Mouse (Mus musculus): Measurements from ENCODE around the gene Thap2.
A peak's percentile ranks its signal among the peaks of the same experiment; 100 is the strongest.

Gene Thap2

GRCm38 (mm10) chr10:115354553-115354952 lies 29.7 kb downstream of the Thap2 start:
- DNase-seq (ENCODE audit: low spot score), result no peak

- no peak for DNase-seq (ENCODE audit: low spot score)
Measured at GRCm38 (mm10) chr10:115350810-115351397, 33.3 kb downstream of the Thap2 start.

GRCm38 (mm10) chr10:115349509-115349908 lies 34.7 kb downstream of the Thap2 start:
- DNase-seq (ENCODE audit: low spot score), result no peak

GRCm38 (mm10) chr10:115349029-115349428 lies 35.2 kb downstream of the Thap2 start:
- DNase-seq (ENCODE audit: low spot score), result no peak

GRCm38 (mm10) chr10:115348131-115348530 lies 36.1 kb downstream of the Thap2 start:
- no peak for DNase-seq (ENCODE audit: low spot score)

GRCm38 (mm10) chr10:115346444-115346843 lies 37.8 kb downstream of the Thap2 start:
- DNase-seq (ENCODE audit: low spot score), result no peak

GRCm38 (mm10) chr10:115342771-115343425 lies 41.3 kb downstream of the Thap2 start:
- DNase-seq (ENCODE audit: low spot score), result no peak

GRCm38 (mm10) chr10:115339820-115340328 lies 44.4 kb downstream of the Thap2 start:
- no peak for DNase-seq (ENCODE audit: low spot score)

GRCm38 (mm10) chr10:115336901-115337300 lies 47.3 kb downstream of the Thap2 start:
- DNase-seq (ENCODE audit: low spot score), result no peak

- DNase-seq (ENCODE audit: low spot score), result no peak
Measured at GRCm38 (mm10) chr10:115333528-115333927, 50.7 kb downstream of the Thap2 start.

GRCm38 (mm10) chr10:115332997-115333396 lies 51.2 kb downstream of the Thap2 start:
- no peak for DNase-seq (ENCODE audit: low spot score)

GRCm38 (mm10) chr10:115332420-115332952 lies 51.8 kb downstream of the Thap2 start:
- DNase-seq (ENCODE audit: low spot score), result no peak

- no peak for DNase-seq (ENCODE audit: low spot score)
Measured at GRCm38 (mm10) chr10:115329010-115329530, 55.2 kb downstream of the Thap2 start.

- DNase-seq (ENCODE audit: low spot score), result no peak
Measured at GRCm38 (mm10) chr10:115328514-115328913, 55.7 kb downstream of the Thap2 start.

GRCm38 (mm10) chr10:115323295-115323694 lies 60.9 kb downstream of the Thap2 start:
- peak; percentile 72 for DNase-seq (ENCODE audit: low spot score)

GRCm38 (mm10) chr10:115321317-115322035 lies 62.8 kb downstream of the Thap2 start:
- no peak for DNase-seq (ENCODE audit: low spot score)
